Mouse (Mus musculus) urinary bladder, postnatal 14 days (tissue): Measurements from ENCODE around the gene Defb30.

Source experiments
- DNase-seq: peaks from one replicate; pipeline ENCODE4 v3.0.0; 2021; ENCODE audit warnings: low spot score

The Defb30 gene

GRCm38 (mm10) chr14:63049910-63050370, at the start of gene Defb30:
Gene Defb30, minus strand, starts transcription at chr14:63049960.
- no peak for DNase-seq

GRCm38 (mm10) chr14:63067708-63068107, 17.9 kb upstream of the Defb30 start:
- no peak for DNase-seq

- DNase-seq = peak; percentile 74
Measured at GRCm38 (mm10) chr14:63066630-63067310, 17.0 kb upstream of the Defb30 start.

- no peak for DNase-seq
Measured at GRCm38 (mm10) chr14:63065391-63065790, 15.6 kb upstream of the Defb30 start.

DNA sequence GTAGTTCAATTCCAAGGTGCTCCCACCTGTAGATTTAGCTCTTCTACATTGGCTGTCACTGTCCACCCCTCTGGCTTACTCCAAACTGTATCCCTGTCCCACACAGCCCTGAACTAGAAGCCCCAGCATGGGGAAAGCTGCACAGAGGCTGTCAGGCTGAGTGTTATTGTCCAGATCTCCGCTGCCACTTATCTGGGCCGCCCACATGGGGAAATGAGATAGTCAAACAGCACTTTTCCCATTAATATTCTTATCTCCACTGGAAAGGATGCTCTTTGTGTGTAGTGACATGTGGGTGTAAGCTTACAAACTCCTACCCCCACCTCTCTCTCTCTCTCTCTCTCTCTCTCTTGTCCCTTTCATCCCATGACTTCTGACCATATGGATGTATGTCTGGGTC, 12.4 kb upstream of the Defb30 start:
- DNase-seq = no peak

DNA sequence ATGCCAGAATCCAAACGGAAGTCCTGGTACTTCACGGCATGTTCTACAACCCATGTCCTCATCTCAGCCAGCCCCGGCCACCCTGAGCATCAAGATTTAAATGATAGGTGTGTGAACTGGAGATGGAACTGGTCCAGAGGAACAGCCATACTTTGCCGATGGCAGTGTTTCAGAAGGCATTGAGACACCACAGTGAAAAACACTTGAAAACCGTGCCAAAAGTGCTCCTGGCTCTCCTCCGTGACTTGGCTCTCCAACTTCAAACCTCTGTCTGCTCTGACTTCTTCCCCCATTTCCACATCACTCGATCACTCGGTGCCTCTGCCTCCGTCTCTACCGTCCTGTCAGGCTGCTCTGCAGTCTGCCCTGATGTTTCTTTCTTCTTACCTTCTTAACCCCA, 10.6 kb upstream of the Defb30 start:
- DNase-seq = no peak

DNA sequence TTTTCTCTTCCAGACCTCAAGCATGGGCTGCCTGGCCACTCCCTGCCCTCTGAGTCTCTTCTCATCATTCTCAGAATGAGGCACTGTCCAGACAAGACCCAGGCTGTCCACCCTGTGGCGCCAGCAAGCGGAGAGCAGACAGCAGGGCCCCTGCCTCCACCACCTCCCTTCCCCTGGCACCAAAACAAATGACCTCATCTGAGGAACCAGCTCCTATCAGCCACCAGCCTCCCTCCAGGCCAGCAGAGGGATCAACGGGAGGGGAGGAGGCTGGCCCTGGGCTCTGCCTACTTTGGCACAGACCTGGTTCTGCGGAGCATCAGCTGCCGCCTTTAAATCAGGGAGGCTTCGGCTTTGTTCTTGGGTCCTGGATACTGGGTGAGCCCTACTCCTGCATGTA, 5.0 kb upstream of the Defb30 start:
- DNase-seq = peak; percentile 66

- peak; percentile 64 for DNase-seq
Measured at GRCm38 (mm10) chr14:63050769-63051168, 1.0 kb upstream of the Defb30 start.

DNA sequence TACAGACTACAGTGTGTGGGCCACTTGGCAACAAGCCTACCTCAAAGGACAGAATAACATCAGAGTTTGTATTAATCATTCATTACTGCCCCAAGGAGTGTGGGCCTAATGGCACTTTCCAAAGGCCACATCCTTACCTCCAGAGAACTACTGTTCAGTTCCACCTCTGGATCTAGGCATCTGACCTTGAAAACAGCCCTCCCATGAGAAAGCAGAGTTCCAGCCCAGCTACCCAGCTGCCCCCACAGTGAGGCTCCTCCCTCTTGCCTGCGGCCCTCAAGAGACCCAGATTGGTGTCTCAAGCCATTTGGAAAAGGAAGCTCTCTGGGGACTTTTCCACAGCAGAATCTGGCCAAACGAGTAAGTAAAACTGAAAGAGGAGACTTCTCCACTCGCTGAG, 3.1 kb downstream of the Defb30 start, which contains the start of gene Defb42:
Defb42 (plus strand) TSS at position 301 of the 400 bp plus-strand sequence.
- DNase-seq = no peak

- DNase-seq = no peak
Measured at GRCm38 (mm10) chr14:63020524-63021156, 29.1 kb downstream of the Defb30 start.

- no peak for DNase-seq
Measured at GRCm38 (mm10) chr14:63014667-63015066, 35.1 kb downstream of the Defb30 start.

GRCm38 (mm10) chr14:63013082-63013481, 36.7 kb downstream of the Defb30 start:
- DNase-seq = no peak

GRCm38 (mm10) chr14:63011471-63011870, 38.3 kb downstream of the Defb30 start, which contains the start of gene Defb43:
Gene Defb43, plus strand, starts transcription at chr14:63011771.
- DNase-seq = no peak

DNA sequence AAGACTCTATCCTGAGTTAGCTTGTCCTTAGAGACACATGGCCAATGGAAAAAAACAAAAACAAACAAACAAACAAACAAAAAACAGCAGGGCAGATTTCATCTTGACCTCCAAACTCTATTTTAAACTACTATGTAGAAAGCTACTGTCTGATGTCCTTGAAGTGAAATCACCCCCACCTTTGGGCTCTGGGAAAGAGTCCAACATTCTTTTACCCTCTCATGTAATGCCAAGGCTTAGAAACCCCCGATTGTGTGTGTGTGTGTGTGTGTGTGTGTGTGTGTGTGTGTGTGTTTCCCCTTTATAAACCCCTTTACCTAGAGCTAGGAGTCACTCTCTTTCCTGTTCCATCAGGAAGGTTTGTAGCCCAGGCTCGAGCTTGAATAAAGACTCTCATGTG, 47.2 kb downstream of the Defb30 start:
- no peak for DNase-seq

DNA sequence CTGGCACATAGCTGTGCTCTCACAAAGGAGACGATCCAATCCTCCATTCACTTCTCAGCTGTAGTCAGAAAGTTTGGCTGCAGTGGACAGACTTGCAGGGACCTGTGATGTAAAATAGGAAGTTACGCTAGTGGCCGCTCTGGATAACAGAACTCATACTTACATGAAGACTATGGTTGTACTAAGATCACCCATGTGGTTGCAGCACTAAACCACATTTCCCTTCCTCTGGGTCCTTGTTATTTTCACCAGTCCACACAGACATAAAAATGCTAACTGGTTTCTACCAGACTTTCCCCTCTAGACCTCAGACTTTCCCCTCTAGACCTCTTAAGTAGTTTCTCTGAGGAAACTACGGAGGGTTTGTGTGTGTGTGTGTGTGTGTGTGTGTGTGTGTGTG, 50.8 kb downstream of the Defb30 start:
- DNase-seq = no peak

DNA sequence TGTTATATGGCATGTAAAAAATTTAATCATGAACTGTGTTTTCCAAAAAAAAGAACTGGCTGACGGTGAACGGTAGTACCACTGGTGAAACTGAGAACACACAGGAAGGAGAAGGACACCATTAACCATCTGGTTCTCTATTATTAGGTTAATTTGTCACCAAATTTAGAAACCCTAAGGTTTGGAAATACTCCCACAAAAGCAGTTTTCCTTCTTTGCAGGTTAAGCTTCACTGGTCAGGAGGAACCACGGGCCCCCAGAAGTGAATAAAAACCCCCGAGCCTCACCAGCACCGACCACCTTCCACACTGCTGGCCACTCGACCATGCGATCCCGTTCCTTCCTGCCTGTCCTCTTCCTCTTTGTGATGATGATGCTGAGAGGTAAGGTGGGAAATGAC, 52.0 kb downstream of the Defb30 start, which contains the start of gene Defb47:
Defb47 (plus strand) TSS at position 301 of the 400 bp plus-strand sequence.
- DNase-seq = no peak

DNA sequence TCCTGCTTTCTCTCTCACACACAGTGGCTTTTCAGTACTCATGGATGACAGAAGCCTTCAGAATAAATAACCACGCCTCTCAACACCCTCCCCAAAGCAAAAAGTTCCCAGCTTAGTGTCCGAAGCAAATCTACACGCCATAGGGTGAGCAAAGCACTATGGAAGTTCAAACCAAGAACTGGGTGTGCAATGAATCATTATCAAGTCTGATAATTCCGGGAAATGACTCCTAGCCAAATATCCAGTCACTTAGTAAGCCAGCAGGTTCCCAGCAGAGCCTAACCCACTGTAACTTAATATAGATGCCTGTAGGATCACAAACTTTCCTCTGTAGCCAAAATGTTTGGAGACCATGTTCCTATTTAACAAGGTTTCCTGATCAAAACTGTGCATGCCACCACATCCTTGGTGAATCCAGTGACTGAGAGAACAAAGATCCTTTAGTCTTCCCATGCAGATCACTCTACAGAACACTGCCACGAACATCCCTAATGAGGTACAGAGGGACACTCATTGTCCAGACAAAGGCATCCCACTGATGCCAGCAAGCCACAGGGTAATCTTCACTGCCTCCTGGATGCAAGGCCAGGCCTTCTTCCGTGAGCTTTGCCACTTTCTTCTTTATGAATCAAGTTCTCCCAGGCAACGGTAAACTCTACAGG, 57.8 kb downstream of the Defb30 start:
- DNase-seq = no peak

DNA sequence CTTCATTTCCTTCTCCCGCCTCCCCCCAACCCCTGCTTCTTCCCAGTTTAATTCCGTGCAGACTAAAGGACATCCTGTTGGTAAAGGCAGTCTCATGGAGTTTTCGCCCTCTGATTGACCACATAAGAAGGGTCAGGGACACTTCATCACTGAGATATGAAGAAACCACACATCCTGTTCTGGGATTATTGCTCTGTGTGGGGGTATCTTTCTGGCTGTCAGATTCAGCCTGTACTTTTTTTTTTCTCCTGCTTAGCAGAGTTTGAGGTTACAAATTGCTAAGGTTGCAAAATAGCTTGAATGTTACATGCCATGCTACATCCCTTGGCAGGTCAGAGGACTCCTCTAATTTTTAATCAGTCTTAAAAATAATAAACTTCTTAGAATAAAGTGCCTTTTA, 58.5 kb downstream of the Defb30 start:
- DNase-seq = no peak

DNA sequence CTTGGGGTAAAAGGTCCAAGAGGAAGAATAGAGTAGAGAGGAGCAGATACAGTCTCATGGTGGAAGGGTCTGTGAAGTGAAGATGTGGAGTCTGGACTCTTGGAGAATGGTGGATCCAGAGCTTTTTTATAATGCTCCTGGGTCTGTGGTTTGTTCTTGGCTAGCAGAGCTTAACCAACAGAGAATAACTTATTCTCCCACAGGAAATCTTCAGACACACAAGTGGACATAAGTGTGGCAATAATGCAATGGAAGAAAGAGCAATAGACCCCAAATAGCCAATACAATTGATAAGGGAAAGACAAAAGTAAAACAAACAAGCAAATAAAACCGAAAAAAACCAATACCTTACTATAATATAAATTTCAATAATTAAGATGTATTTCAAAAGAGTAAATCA, 65.3 kb downstream of the Defb30 start, which contains the start of gene Defb48:
Defb48 (minus strand) TSS at position 101 of the 400 bp plus-strand sequence.
- no peak for DNase-seq
